In genomic region chr3:84344725-84345645, GRCm38 (mm10) we compare ENCODE assay signal across 8 mouse cellular contexts. TPM values are rescaled to one million over a fixed set of nuclear protein-coding genes. Genes with fewer than 3 reads are reported as not detected.
DNase-seq lines count a peak whose midpoint lies in the region; ATAC-seq and TF ChIP-seq lines count a peak whose summit lies in the region.

No protein-coding gene starts in this region.

- 12% methylated on average over 28 of the region's 28 CpGs for WGBS in hindbrain, postnatal 0 days

- peak overlapping the region; percentile 50 for H3K27ac ChIP-seq in gastrocnemius, adult 2 months
- no peak overlapping the region for H3K27ac ChIP-seq in hindbrain, postnatal 0 days

- H3K4me2 ChIP-seq in hindbrain, postnatal 0 days (ENCODE audit: low read depth, low read length): peak overlapping the region; percentile 77

- H3K9me3 ChIP-seq in hindbrain, postnatal 0 days (ENCODE audit: low read length): no peaks in the 10 kb centered on the region

- TF ChIP-seq CTCF in gastrocnemius, adult 2 months (IDR thresholded peaks at IDR 0.05): peak; percentile 91
- peak; percentile 88 for TF ChIP-seq CTCF in hindbrain, postnatal 0 days (IDR thresholded peaks at IDR 0.05; ENCODE audit: low read depth)

- peaks cover 16% of the 10 kb centered on the region for H3K4me1 ChIP-seq in hindbrain, postnatal 0 days (ENCODE audit: insufficient read depth, low read length)

- H3K9ac ChIP-seq in hindbrain, postnatal 0 days (replicated peaks; ENCODE audit: low read length): no peak overlapping the region; the same call in 1 of the 2 replicates

- peak; percentile 73 for ATAC-seq in hindbrain, postnatal 0 days

- H3K27me3 ChIP-seq in hindbrain, postnatal 0 days (ENCODE audit: insufficient read depth, low read length): no peaks in the 10 kb centered on the region

- DNase-seq in ZHBTc4 (ENCODE audit: low read depth, low spot score): peak; percentile 91
- DNase-seq in cerebellum, postnatal 4 days (ENCODE audit: low spot score in 2 of 2): peak; percentile 59 to 82
- DNase-seq in gastrocnemius, adult 2 months: peak; percentile 87
- DNase-seq in hindbrain, postnatal 0 days (ENCODE audit: low spot score): peak; percentile 95
- peak; percentile 84 to 88 for DNase-seq in left cerebral cortex, adult 18-20 months (ENCODE audit: low spot score in 2 of 2)
- peak; percentile 88 to 90 for DNase-seq in lung, postnatal 4 days
- peak; percentile 87 for DNase-seq in right cerebral cortex, adult 18-20 months
- DNase-seq in urinary bladder, adult 2 months (ENCODE audit: low spot score): peak; percentile 64

- H3K36me3 ChIP-seq in hindbrain, postnatal 0 days (ENCODE audit: insufficient read depth, low read length): no peaks in the 10 kb centered on the region

- peak overlapping the region; percentile 78 for H3K4me3 ChIP-seq in gastrocnemius, adult 2 months
- peak overlapping the region; percentile 35 for H3K4me3 ChIP-seq in hindbrain, postnatal 0 days (ENCODE audit: low read length)

- intact Hi-C loops in gastrocnemius, adult 2 months (cut with DNase I): no loop called here

RNA-seq across cellular contexts. Expression of gene Trim2, which starts 38.3 kb away (rescaled TPM):
- total RNA-seq in gastrocnemius, adult 2 months (2021): 1 to 10 TPM; 1.2 to 2.0 TPM
- total RNA-seq in hindbrain, postnatal 0 days (2014; rRNA removed): 217 and 236 TPM in 2 replicates
- polyA plus RNA-seq in hindbrain, postnatal 0 days (2015; fragmentation: Nextera tagmentation; extraction: Ambion mirVana): 116 and 130 TPM in 2 replicates
- total RNA-seq in left cerebral cortex, adult 18-20 months (2021): 100 to 1,000 TPM; 246 to 258 TPM
- polyA plus RNA-seq in urinary bladder, adult 2 months (2012; rRNA removed): 6.6 and 8.9 TPM in 2 replicates

Comparison
In these comparisons a context has a peak if more than half of its experiments do, and no peak if none do; other contexts are left out.
1. RNA of gene Trim2, which starts 38.3 kb away (total RNA-seq): 246 to 258 TPM in left cerebral cortex, adult 18-20 months and 217 to 236 TPM in hindbrain, postnatal 0 days; 1.2 to 2.0 TPM in gastrocnemius, adult 2 months; every median in the first group is over 10 times any median in the second.
2. Peak in every context shown above with its lines, with median percentiles within 50 percentile points of each other: DNase-seq.